Mouse (Mus musculus) heart, adult 2 months (tissue): ENCODE results near the gene Bsx. TPM values are rescaled to one million over a fixed set of nuclear protein-coding genes. Genes with fewer than 3 reads are reported as not detected.

ENCODE experiments used
- DNase-seq, 2 experiments: peaks; one replicate each; pipeline ENCODE4 v3.0.0; 2021
- H3K27ac ChIP-seq: fragments of 200-600 bp; 2 replicates; pipeline ENCODE4 v1.8.1; 2022
- H3K27me3 ChIP-seq: fragments of 200-500 bp; 2 replicates; pipeline ENCODE4 v1.6.1; 2012; ENCODE audit warnings: mild to moderate bottlenecking, low read length, inconsistent platforms, mixed read lengths; ENCODE audit not compliant: control insufficient read depth, insufficient read depth
- H3K36me3 ChIP-seq: fragments of 200-500 bp; 2 replicates; pipeline ENCODE4 v1.6.1; 2012; ENCODE audit warnings: low read length, inconsistent platforms; ENCODE audit not compliant: control insufficient read depth, insufficient read depth
- H3K4me1 ChIP-seq: fragments of 200-500 bp; 2 replicates; pipeline ENCODE4 v1.6.1; 2011; ENCODE audit warnings: low read length; ENCODE audit not compliant: control insufficient read depth, insufficient read depth
- H3K4me3 ChIP-seq: fragments of 200-600 bp; 2 replicates; pipeline ENCODE4 v1.8.1; 2022
- H3K79me2 ChIP-seq: fragments of 200-500 bp; replicated peaks from 2 replicates; pipeline ENCODE4 v1.6.1; 2012; ENCODE audit warnings: mild to moderate bottlenecking, inconsistent platforms, low read length, moderate library complexity, mixed read lengths; ENCODE audit not compliant: control insufficient read depth, insufficient read depth
- H3K9ac ChIP-seq: fragments of 200-500 bp; 2 replicates; pipeline ENCODE4 v1.6.1; 2012; ENCODE audit warnings: low read depth, mild to moderate bottlenecking, control low read depth, inconsistent platforms, low read length, mixed read lengths
- CTCF ChIP-seq: fragments of 200-600 bp; IDR thresholded peaks from 2 replicates; pipeline ENCODE4 v1.8.1; 2022; ENCODE audit warnings: antibody characterized with exemption, mild to moderate bottlenecking, moderate library complexity
- EP300 ChIP-seq: fragments of 200-500 bp; IDR thresholded peaks from 2 replicates; pipeline ENCODE4 v1.6.1; 2011; ENCODE audit warnings: low read depth, low read length, control low read depth; ENCODE audit not compliant: insufficient read depth
- POLR2A ChIP-seq: fragments of 200-500 bp; IDR thresholded peaks from 2 replicates; pipeline ENCODE4 v1.6.1; 2011; ENCODE audit warnings: mild to moderate bottlenecking, low read depth, low read length, control low read depth; ENCODE audit not compliant: insufficient read depth
- WGBS: fragments of 180-500 bp; shearing (Covaris S2); methylation state at CpG from one replicate; pipeline ENCODE4 v1.1.7; 2018; 5-methylcytosine and 5-hydroxymethylcytosine counted together
- intact Hi-C: fragments of 180-260 bp; cut with DNase I; formaldehyde crosslinking; loops from one replicate; pipeline ENCODE4 v1.15.1; 2025
- long read RNA-seq: library from polyadenylated mRNA; stranded (forward); transcript quantifications from one replicate; pipeline ENCODE4 v2.0.0, GENCODE M21; 2021
- polyA plus RNA-seq: library from polyadenylated mRNA; depleted of rRNA; stranded (reverse); fragments of >200 nt; gene quantifications from 2 replicates; pipeline ENCODE4 v1.2.3, GENCODE M21; 2012; rRNA removed
- total RNA-seq, 2 experiments: library from RNA; stranded (reverse); gene quantifications; 2 replicates each; pipeline ENCODE4 v1.2.3; 2021

Bsx gene
- total RNA-seq, result not detected
- not detected in 2 replicates for polyA plus RNA-seq
- long read RNA-seq, result 0 reads

- Histone ChIP-seq H3K27me3 (peaks cover 51% of the 10 kb centered on the region), H3K79me2 (no peaks in the 10 kb centered on the region), H3K27ac (no peak within 1 kb of the TSS), H3K9ac (no peak within 1 kb of the TSS), H3K4me1 (no peaks in the 10 kb centered on the region), H3K36me3 (no peaks in the 10 kb centered on the region), H3K4me3 (no peak within 1 kb of the TSS)
- DNase-seq, result peak in 1 of 2 experiments; percentile 34
- WGBS, result 5% methylated on average over 32 of the region's 32 CpGs
- intact Hi-C loops, result loop anchor here (5.0 kb wide), 1 partner anchor 42 kb away; no protein-coding TSS in a partner anchor
- TF ChIP-seq CTCF (no peak), POLR2A (no peak), EP300 (no peak)
These were observed at the start of gene Bsx for GRCm38 (mm10) chr9:40873556-40874470. TSS of gene Bsx (plus strand) at chr9:40874127.

DNA sequence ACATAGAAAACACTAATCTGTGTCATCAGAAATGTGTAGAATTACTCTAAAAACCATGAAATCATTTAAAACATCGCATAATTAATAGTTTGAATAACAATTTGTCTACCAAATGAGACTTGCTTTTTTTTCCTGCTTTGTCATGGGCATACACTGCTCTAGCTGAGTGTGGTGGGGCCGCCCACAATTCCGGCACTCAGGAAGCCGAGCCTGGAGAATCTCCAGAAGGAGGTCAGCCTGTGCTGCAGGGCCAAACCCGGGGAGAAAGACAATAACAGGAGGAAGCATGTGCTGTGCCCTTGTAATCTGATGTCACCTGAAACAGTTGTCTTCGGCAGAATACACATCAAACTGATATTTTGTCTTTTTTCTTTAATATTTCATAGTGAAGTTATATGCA, 48.3 kb upstream of the Bsx start:
- no peak for DNase-seq
- TF ChIP-seq POLR2A (no peak), EP300 (no peak), CTCF (no peak)

DNA sequence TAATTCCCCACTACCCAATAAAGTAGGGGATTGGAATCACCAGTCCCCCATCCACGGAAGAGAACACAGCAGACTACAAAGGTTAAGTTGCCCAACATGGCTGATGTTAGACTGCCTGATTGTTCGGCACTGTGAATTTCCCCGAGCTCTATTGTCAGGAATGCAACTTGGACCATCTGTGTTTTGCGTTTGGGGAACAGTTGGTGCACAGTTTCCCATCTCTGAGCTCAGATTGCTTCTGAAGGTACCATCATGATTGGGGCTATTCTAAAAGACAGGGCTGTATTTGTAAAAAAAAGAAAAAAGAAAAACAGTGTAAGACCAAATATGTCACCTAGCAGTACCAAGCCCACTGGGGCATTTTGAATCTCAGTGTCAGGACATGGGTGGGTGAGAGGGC, 46.6 kb upstream of the Bsx start:
- 68% methylated on average over 4 of the region's 4 CpGs for WGBS
- DNase-seq, result no peak
- Histone ChIP-seq H3K9ac (no peak overlapping the region), H3K4me1 (no peaks in the 10 kb centered on the region), H3K27me3 (no peaks in the 10 kb centered on the region), H3K4me3 (no peak overlapping the region), H3K36me3 (no peaks in the 10 kb centered on the region), H3K27ac (no peak overlapping the region), H3K79me2 (no peaks in the 10 kb centered on the region)
- TF ChIP-seq CTCF (no peak), EP300 (no peak), POLR2A (no peak)
- intact Hi-C loops, result no loop called here

More for the DNA sequence above, 48.3 kb upstream of the Bsx start:
- H3K4me1 ChIP-seq, result peaks cover 1% of the 10 kb centered on the region; the same call in 1 of the 2 replicates
- no peak overlapping the region for H3K27ac ChIP-seq
- WGBS, result 38% methylated on average over 6 of the region's 6 CpGs
- H3K79me2 ChIP-seq, result no peaks in the 10 kb centered on the region
- H3K27me3 ChIP-seq, result no peaks in the 10 kb centered on the region
- intact Hi-C loops, result no loop called here
- no peak overlapping the region for H3K4me3 ChIP-seq
- H3K36me3 ChIP-seq, result no peaks in the 10 kb centered on the region
- no peak overlapping the region for H3K9ac ChIP-seq

- Histone ChIP-seq H3K27ac (no peak overlapping the region), H3K9ac (no peak overlapping the region), H3K4me1 (no peaks in the 10 kb centered on the region; the same call in 1 of the 2 replicates), H3K79me2 (no peaks in the 10 kb centered on the region), H3K36me3 (no peaks in the 10 kb centered on the region), H3K27me3 (no peaks in the 10 kb centered on the region), H3K4me3 (no peak overlapping the region)
- WGBS, result 5% methylated on average over 12 of the region's 12 CpGs
- intact Hi-C loops, result loop anchor here (1.0 to 10.0 kb wide), 4 partner anchors 38 to 358 kb away; partner anchors contain the start of gene Bsx
- TF ChIP-seq POLR2A (no peak), CTCF (peak; percentile 96), EP300 (peak; percentile 43; the same call in 1 of the 2 replicates)
- peak; percentile 66 to 83 for DNase-seq
These were observed 39.4 kb upstream of the Bsx start for GRCm38 (mm10) chr9:40834569-40834968.

GRCm38 (mm10) chr9:40836681-40837080, 37.2 kb upstream of the Bsx start:
- no peaks in the 10 kb centered on the region for H3K36me3 ChIP-seq
- no peaks in the 10 kb centered on the region for H3K79me2 ChIP-seq
- 74% methylated on average over 3 of the region's 3 CpGs for WGBS
- H3K27me3 ChIP-seq, result no peaks in the 10 kb centered on the region
- DNase-seq, result no peak
- intact Hi-C loops, result loop anchor here (10.0 kb wide), 1 partner anchor 98 kb away; no protein-coding TSS in a partner anchor
- H3K4me3 ChIP-seq, result no peak overlapping the region
- no peak overlapping the region for H3K9ac ChIP-seq
- no peaks in the 10 kb centered on the region; the same call in 1 of the 2 replicates for H3K4me1 ChIP-seq
- H3K27ac ChIP-seq, result no peak overlapping the region
- no peak for TF ChIP-seq POLR2A
- no peak for TF ChIP-seq EP300
- TF ChIP-seq CTCF, result no peak

- H3K4me3 ChIP-seq, result no peak overlapping the region
- H3K27ac ChIP-seq, result no peak overlapping the region
- no peaks in the 10 kb centered on the region for H3K36me3 ChIP-seq
- no peaks in the 10 kb centered on the region for H3K79me2 ChIP-seq
- 33% methylated on average over 3 of the region's 3 CpGs for WGBS
- TF ChIP-seq POLR2A (no peak), CTCF (no peak), EP300 (no peak)
- intact Hi-C loops, result loop anchor here (10.0 kb wide), 1 partner anchor 95 kb away; no protein-coding TSS in a partner anchor
- no peaks in the 10 kb centered on the region for H3K4me1 ChIP-seq
- no peak for DNase-seq
- no peak overlapping the region for H3K9ac ChIP-seq
- H3K27me3 ChIP-seq, result no peaks in the 10 kb centered on the region
These were observed 34.3 kb upstream of the Bsx start for GRCm38 (mm10) chr9:40839662-40840061.
